Mouse (Mus musculus): ENCODE data around the gene Dhx37. TPM values are rescaled to one million over a fixed set of nuclear protein-coding genes. Genes with fewer than 3 reads are reported as not detected.

The Dhx37 gene
- 6.8 and 8.3 TPM in 2 replicates for polyA plus RNA-seq (2012; rRNA removed)

GRCm38 (mm10) chr5:125433793-125434337, at the start of gene Dhx37:
Gene Dhx37, minus strand, starts transcription at chr5:125434121.

GRCm38 (mm10) chr5:125475601-125476285, 41.8 kb upstream of the Dhx37 start, which contains the start of gene Aacs:
Gene Aacs, plus strand, starts transcription at chr5:125475814.

GRCm38 (mm10) chr5:125441234-125442114, 7.6 kb upstream of the Dhx37 start, which contains the start of gene Bri3bp:
Gene Bri3bp, plus strand, starts transcription at chr5:125441568.

GRCm38 (mm10) chr5:125389579-125390441, 44.1 kb downstream of the Dhx37 start, which contains the start of gene Ubc:
Gene Ubc, minus strand, starts transcription at chr5:125390202.

GRCm38 (mm10) chr5:125389131-125389578, 44.8 kb downstream of the Dhx37 start, which contains the start of gene Gm10382:
Gene Gm10382, plus strand, starts transcription at chr5:125389322.

Other genes with a start within 250 kb of the Dhx37 start
- 44.0 and 50.6 TPM in 2 replicates for gene Scarb1, start 93.0 kb downstream of the Dhx37 start, polyA plus RNA-seq (2012; rRNA removed)
- 0.05 and 0.06 TPM in 2 replicates for gene Gm10382, start 44.8 kb downstream of the Dhx37 start, polyA plus RNA-seq (2012; rRNA removed)
- 213 and 219 TPM in 2 replicates for gene Ubc, start 43.9 kb downstream of the Dhx37 start, polyA plus RNA-seq (2012; rRNA removed)
- gene Bri3bp, start 7.4 kb upstream of the Dhx37 start, polyA plus RNA-seq (2012; rRNA removed), result 3.9 and 5.1 TPM in 2 replicates
- gene Aacs, start 41.7 kb upstream of the Dhx37 start, polyA plus RNA-seq (2012; rRNA removed), result 10.6 and 10.7 TPM in 2 replicates
- under 0.01 and 0.01 TPM in 2 replicates for gene Tmem132b, start 97.7 kb upstream of the Dhx37 start, polyA plus RNA-seq (2012; rRNA removed)

Measured in liver, embryonic 14 days (tissue).